Mouse (Mus musculus) c-Kit-negative CD71-positive TER-119-positive erythroid progenitor cells, embryonic 14.5 days (primary cell): ENCODE measurements around the gene Jak1.
"Not testable (repeated sequence)": the region's sequence is repeated elsewhere in the genome, so short reads cannot be mapped to it uniquely, and the experiment has no call there.

ENCODE experiments used
- DNase-seq: peaks from one replicate; pipeline ENCODE4 v3.0.0-alpha.2; 2013; ENCODE audit warnings: low read depth, low spot score

The Jak1 gene

GRCm38 (mm10) chr4:101276456-101277070, 11.5 kb upstream of the Jak1 start:
- no peak for DNase-seq

GRCm38 (mm10) chr4:101275881-101276280, 10.8 kb upstream of the Jak1 start:
- no peak for DNase-seq

- no peak for DNase-seq
These were observed 5.7 kb upstream of the Jak1 start for GRCm38 (mm10) chr4:101270734-101271133.

- not testable (repeated sequence) for DNase-seq
These were observed 3.4 kb upstream of the Jak1 start for GRCm38 (mm10) chr4:101268506-101268905.

GRCm38 (mm10) chr4:101265523-101265922, 441 bp upstream of the Jak1 start:
- no peak for DNase-seq

GRCm38 (mm10) chr4:101263968-101264740, 928 bp downstream of the Jak1 start:
- DNase-seq: no peak

GRCm38 (mm10) chr4:101261596-101261995, 3.5 kb downstream of the Jak1 start:
- no peak for DNase-seq

GRCm38 (mm10) chr4:101260744-101261291, 4.3 kb downstream of the Jak1 start:
- DNase-seq: no peak

GRCm38 (mm10) chr4:101256526-101257210, 8.4 kb downstream of the Jak1 start:
- no peak for DNase-seq

- DNase-seq: no peak
These were observed 10.3 kb downstream of the Jak1 start for GRCm38 (mm10) chr4:101254606-101255349.

GRCm38 (mm10) chr4:101254015-101254414, 11.1 kb downstream of the Jak1 start:
- DNase-seq: no peak

GRCm38 (mm10) chr4:101252781-101253622, 12.1 kb downstream of the Jak1 start:
- DNase-seq: no peak

- DNase-seq: no peak
These were observed 13.1 kb downstream of the Jak1 start for GRCm38 (mm10) chr4:101252016-101252415.

GRCm38 (mm10) chr4:101249977-101250743, 14.9 kb downstream of the Jak1 start:
- DNase-seq: no peak

GRCm38 (mm10) chr4:101247355-101247754, 17.7 kb downstream of the Jak1 start:
- no peak for DNase-seq

GRCm38 (mm10) chr4:101246569-101246968, 18.5 kb downstream of the Jak1 start:
- DNase-seq: no peak

- no peak for DNase-seq
These were observed 20.6 kb downstream of the Jak1 start for GRCm38 (mm10) chr4:101244257-101245011.

- no peak for DNase-seq
These were observed 24.3 kb downstream of the Jak1 start for GRCm38 (mm10) chr4:101240875-101241173.

GRCm38 (mm10) chr4:101240163-101240874, 24.8 kb downstream of the Jak1 start:
- no peak for DNase-seq
